Mouse (Mus musculus) Muller cell, postnatal 12 days (primary cell): ENCODE measurements around the gene Cpsf2.
"Not testable (repeated sequence)": the region's sequence is repeated elsewhere in the genome, so short reads cannot be mapped to it uniquely, and the experiment has no call there.

Experiments
- DNase-seq: peaks from one replicate; pipeline ENCODE4 v3.0.0-alpha.2; 2015; ENCODE audit errors: inconsistent ontology term

The Cpsf2 gene

DNA sequence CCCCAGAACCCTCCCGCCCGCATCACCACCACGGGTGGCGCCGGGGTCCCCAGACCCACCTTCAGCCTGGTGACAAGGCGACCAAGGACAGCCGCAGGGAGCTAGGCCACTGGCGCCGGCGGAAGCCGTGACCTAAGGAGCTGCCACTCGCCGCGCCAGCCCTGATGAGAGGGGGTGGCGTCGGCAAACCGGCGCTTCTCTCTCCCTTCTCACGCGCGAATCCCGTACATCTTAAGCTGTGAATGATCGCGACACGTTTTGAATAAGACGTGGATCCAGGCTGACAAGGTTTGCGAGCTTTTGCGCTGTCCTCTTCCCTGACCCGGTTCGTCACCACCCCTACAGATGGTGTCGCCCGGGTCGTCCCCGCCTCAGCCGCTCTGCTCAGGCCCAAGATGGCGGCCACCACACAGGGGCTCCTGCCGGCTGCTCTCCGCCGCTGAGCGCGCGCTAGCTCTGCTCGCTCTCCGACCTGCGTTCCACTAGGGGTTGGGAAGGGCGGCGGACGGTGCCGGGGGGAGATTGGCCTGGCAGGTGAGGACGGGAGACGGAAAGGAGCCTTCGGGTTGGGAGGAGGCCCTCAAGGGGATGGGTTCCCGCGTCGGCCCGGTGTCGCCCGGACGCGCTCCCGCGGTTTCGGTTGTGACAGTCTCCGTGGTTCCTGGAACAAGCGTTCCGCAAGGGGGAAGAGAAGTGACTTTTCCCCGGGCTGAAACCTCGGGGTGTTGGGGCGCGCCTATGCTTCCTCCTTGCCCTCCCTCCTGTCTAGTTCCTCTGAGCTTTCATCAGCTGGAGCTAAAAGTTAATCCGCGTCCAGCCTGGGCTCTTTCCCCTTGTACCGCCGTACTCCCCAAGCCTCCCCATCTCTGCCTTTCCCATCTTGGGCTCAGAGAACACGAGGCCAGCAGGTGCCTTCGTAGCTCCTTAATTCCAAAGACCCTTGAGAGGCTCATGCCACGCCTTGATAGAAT is at the start of gene Cpsf2:
TSS of gene Cpsf2 (plus strand) at position 388 of the 971 bp plus-strand sequence.
- peak; percentile 93 for DNase-seq

DNA sequence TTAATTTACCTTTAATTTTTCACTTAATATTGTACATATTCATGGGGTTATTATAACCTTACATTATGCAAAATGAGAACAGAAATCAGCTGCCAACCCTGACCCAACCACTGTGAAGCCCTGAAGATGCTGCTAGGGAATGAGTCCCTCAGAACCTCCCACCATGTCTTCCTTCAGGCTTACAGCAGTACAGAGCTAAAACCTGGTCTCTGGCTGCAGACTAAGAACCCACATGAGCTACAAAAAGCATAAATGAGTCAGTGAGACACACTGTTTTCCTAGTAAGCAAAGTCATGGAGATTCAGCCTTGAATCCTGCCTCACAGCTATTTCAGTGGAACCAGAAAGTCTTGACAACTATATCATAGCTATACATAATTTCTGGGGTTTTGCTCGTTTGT is 47.4 kb upstream of the Cpsf2 start:
- no peak for DNase-seq

DNA sequence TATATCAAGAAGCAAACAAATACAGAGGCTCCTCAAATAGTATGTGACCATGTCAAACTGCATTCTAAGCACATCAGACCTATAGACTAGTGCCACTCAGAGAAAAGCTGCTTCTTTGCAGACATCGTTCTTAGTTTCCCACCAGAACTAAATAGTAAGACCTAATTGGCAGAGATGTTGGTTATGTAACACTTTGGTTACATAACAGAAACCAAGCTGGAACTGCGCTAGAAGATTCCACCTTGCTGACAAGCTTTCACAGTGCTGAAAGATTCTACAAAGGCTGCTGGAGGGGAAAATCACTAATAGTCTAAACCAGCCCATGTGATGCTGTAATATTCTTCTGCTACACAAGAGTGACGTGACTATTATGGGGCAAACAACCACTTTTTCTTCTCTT is 40.6 kb upstream of the Cpsf2 start:
- no peak for DNase-seq

- no peak for DNase-seq
Measured at GRCm38 (mm10) chr12:101937572-101937971, 38.2 kb upstream of the Cpsf2 start.

DNA sequence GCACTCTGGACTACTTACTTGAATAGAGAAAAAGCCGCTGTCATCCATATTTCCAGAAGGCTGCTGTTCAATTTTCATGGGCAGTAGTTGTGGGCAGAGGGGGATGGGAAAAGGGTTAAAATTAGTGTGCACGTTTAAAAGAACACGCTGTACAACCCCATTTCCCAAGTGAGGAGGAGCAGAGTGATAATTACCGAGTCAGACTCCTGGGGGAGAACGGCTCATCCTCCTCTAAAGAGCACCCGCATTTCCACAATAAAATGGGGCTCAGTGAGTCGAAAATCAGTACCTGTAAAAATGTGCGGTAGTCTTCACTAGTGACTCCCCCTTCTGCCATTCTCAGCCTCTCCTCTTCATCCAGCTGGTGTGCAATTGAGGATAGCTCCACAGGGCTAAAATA is 27.8 kb upstream of the Cpsf2 start:
- no peak for DNase-seq

GRCm38 (mm10) chr12:101948801-101949200 is 27.0 kb upstream of the Cpsf2 start:
- DNase-seq: no peak

DNA sequence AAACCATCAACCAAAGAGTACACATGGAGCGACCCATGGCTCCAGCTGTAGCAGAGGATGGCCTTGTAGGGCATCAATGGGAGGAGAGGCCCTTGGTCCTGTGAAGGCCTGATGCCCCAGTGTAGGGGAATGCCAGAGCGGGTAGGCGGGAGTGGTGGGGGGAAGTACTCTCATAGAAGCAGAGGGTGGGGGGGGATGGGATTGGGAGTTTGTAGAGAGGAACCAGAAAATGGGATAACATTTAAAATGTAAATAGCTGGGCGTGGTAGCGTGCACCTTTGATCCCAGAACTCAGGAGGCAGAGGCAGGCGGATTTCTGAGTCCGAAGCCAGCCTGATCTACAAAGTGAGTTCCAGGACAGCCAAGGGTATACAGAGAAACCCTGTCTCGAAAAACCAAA is 20.0 kb upstream of the Cpsf2 start:
- DNase-seq: not testable (repeated sequence)

DNA sequence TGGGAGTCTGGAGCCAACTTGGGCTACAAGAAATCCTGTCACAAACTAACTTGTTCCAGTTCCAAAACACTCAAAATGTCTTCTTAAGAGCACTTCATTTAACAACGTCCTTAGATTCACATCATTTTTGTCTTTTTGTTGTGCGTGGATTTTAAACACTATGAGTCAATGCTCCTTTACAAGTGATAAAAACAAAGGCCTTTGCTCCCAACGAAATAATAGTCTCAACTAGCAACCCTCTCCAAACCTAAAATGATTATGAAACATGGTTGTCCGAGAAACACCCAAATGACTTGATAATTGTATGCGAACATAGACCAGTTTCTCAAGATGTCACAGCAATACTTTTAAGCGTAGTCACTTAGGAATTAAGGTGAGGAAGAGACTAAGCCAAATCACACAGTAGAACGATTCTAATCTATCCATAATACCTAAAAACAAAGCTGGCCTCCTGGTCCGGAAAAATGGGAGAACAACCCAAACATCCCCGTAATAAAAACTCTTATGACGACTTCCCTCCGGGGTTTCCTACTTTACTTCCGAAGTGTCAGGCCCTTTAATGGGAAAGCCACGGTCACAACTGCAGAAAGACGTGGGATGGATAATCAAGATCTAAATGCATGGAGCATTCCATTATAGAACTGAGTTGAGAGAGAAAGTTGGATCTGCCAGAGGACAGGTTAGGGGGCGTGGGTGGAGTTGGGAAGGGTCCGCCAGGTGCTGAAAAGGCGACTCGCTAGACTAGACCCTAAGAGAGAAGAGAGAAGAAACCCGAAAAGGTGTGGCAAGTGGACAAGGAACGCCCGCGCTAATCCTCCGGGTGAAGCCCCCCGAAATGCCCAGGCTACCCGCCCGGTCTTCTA is 18.5 kb upstream of the Cpsf2 start:
- DNase-seq: peak; percentile 22

GRCm38 (mm10) chr12:101957942-101958544 is 17.7 kb upstream of the Cpsf2 start, which contains the start of gene Atxn3:
Atxn3 (minus strand) TSS chr12:101958246.
- peak; percentile 97 for DNase-seq

DNA sequence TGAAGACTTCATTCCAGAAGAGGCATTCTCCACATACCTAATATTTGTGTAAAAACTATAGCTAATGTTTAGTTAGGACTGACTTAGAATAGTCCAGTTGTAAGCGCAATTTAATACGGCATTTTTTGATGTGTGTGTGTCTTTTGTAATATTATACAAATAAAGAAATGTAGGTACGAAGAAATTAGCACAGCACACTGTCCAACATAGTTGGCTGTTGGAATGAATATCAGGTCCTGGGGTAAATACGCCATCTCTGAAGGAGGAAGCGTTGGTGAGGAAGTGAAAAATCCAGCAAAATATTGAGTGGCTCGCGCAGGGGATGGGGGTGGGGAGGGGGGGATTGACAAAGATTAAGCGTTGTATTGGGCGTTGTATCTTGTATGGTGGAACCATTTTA is 17.2 kb upstream of the Cpsf2 start:
- no peak for DNase-seq

GRCm38 (mm10) chr12:101958960-101959780 is 16.6 kb upstream of the Cpsf2 start:
- DNase-seq: not testable (repeated sequence)

DNA sequence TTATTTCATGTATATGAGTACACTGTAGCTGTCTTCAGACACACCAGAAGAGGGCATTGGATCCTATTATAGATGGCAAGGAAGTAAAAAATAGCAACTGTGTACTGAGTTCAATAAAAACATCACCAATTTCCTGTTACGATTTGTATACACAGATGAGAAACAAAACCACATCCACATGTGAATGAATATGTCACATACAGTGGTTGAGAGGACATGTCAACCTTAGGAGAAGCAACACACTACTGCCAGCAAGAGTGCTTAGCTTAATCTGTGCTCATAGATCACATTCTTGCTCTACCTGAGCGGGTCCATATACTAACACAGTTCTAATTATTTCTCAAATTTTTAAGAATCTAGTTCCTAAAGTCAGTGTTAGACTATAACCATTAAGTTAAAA is 4.5 kb upstream of the Cpsf2 start:
- DNase-seq: no peak

DNA sequence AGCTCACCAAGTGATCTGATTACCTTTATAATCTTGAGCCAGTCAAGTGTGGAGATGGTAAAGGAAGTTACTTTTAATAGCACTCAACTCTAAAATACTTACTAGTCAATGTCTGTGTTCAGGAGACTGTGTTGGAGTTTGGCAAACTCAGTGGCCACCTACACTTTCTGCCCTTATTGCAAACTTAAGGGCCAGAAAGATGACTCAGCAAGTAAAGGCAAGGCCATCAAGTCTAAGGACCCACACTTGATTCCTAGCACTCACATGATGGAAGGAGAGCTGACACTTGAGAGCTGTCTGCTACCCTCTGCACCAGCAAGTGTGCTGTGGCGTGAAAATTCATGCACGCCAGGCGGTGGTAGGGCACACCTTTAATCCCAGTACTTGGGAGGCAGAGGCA is 3.6 kb upstream of the Cpsf2 start:
- no peak for DNase-seq

- no peak for DNase-seq
Measured at GRCm38 (mm10) chr12:101974571-101974970, 1.2 kb upstream of the Cpsf2 start.

GRCm38 (mm10) chr12:101975167-101975600 is 604 bp upstream of the Cpsf2 start:
- DNase-seq: no peak

DNA sequence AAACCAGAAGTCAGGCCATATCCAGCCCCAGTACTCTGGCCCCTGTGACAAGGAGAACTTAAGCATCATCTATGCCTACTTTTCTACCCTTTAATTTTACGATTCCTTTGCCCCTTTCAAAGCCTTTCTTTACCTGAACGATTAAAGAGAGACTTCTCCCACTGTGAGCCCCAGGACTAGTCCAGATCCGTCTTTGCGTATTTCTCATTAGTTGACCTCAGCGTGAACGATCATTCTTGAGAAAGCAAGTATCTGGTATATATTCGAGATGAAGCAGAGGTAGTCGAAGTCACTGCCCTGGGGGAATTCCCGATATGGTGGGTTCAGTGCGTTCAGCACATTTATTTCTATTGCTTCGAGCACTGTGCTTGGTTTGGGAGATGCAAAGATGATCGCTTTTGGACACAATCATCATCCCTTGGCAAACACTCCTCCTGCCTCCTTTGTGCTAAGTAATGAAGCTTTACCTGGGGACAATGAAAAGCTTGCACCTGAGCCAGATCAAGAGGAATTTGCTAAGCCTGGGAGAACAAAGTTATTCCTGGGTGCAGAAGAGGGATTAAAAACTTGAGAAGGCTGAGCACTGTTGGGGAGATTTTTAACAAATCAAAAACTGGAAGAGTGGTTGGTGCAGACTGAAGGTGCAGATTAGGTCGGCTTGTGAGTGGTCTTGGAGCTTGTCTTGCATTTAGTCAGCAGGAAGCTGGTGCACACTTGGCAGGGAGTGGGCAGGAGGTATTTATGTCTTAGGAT is 1.0 kb downstream of the Cpsf2 start:
- DNase-seq: no peak

GRCm38 (mm10) chr12:101977404-101977915 is 1.7 kb downstream of the Cpsf2 start:
- no peak for DNase-seq

GRCm38 (mm10) chr12:101978162-101978561 is 2.4 kb downstream of the Cpsf2 start:
- no peak for DNase-seq

DNA sequence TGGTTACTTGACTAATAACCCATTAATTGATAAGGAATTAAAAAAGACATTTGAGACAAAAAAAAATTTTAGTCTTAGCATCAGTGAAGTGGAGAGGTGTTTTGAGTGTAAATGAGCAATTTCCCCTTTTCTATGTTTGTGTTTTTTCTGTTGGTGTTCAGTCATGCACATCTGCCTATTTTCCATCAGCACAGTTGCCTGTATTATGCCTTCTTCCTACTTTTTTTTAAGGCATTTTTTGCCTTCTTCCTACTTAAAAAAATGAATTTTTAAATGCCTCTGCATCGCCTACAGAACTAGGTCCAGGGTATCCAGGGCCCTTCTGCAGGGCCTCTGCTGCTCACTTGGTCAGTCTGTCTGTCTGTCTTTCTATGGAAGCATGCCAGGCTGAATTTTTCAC is 2.8 kb downstream of the Cpsf2 start:
- no peak for DNase-seq

GRCm38 (mm10) chr12:101979213-101979750 is 3.5 kb downstream of the Cpsf2 start:
- DNase-seq: no peak
